18 mouse cellular contexts compared by ENCODE assay signal in genomic region chr12:15544351-15544750, GRCm38 (mm10).
DNase-seq lines count a peak whose midpoint lies in the region; ATAC-seq and TF ChIP-seq lines count a peak whose summit lies in the region.
"Had no signal": no experiment of that assay in that cellular context is flagged by ENCODE, and none has a peak within 500 bp of the region (broad histone marks: within the 10 kb centered on the region; RNA-seq: fewer than 3 reads in every experiment).

No protein-coding gene starts in this region.

- ATAC-seq in limb, embryonic 14.5 days (ENCODE audit: low FRiP score, low read depth): no peak
- ATAC-seq in heart, postnatal 0 days (ENCODE audit: insufficient read depth, low read depth): peak; percentile 85
- ATAC-seq: activated CD4-positive, CD25-positive, alpha-beta regulatory T cell, adult 4 months; forebrain, embryonic 13.5 days; intestine, embryonic 16.5 days had no signal

- H3K4me2 ChIP-seq in limb, embryonic 14.5 days (replicated peaks; ENCODE audit: low read depth, low read length, severe bottlenecking): no peak overlapping the region
- H3K4me2 ChIP-seq in heart, postnatal 0 days (ENCODE audit: low read depth, low read length): no peak overlapping the region
- H3K4me2 ChIP-seq: embryonic facial prominence, embryonic 13.5 days; forebrain, embryonic 13.5 days had no signal

- DNase-seq in cerebellum, postnatal 10 days: peak; percentile 15 to 18
- no peak for DNase-seq in cerebellum, adult 11-12 months
- peak; percentile 56 for DNase-seq in limb, embryonic 14.5 days (ENCODE audit: low spot score)
- no peak for DNase-seq in limb, embryonic 10.5 days (ENCODE audit: low spot score)
- peak; percentile 79 for DNase-seq in heart, postnatal 0 days (ENCODE audit: low spot score)
- DNase-seq in skeletal muscle tissue, adult 2 months (ENCODE audit: low read depth, low spot score): peak; percentile 41
- no peak for DNase-seq in right cerebral cortex, adult 18-20 months
- no peak for DNase-seq in right cerebral cortex, postnatal 36 days (ENCODE audit: low spot score in 2 of 2)
- DNase-seq: B cell, adult 2 months; cerebellum, postnatal 36 days; right cerebral cortex, postnatal 25 days; thymus, postnatal 14 days had no signal

- no peaks in the 10 kb centered on the region for H3K9me3 ChIP-seq in limb, embryonic 14.5 days (ENCODE audit: control insufficient read depth, low read length)
- no peaks in the 10 kb centered on the region for H3K9me3 ChIP-seq in limb, embryonic 10.5 days (replicated peaks)
- H3K9me3 ChIP-seq in heart, postnatal 0 days (replicated peaks; ENCODE audit: control insufficient read depth, low read length): no peaks in the 10 kb centered on the region
- H3K9me3 ChIP-seq: embryonic facial prominence, embryonic 13.5 days; forebrain, embryonic 13.5 days; G1E had no signal

- 33% methylated on average over 1 of the region's 1 CpGs for WGBS in limb, embryonic 14.5 days
- WGBS in limb, embryonic 10.5 days: 85% methylated on average over 1 of the region's 1 CpGs
- WGBS in heart, postnatal 0 days: 4% methylated on average over 1 of the region's 1 CpGs

- no peak overlapping the region for H3K27ac ChIP-seq in limb, embryonic 14.5 days (replicated peaks; ENCODE audit: low read depth, low read length)
- H3K27ac ChIP-seq in limb, embryonic 10.5 days: no peak overlapping the region
- peak overlapping the region; percentile 62 for H3K27ac ChIP-seq in heart, postnatal 0 days (ENCODE audit: low read depth)
- H3K27ac ChIP-seq: embryonic facial prominence, embryonic 13.5 days; forebrain, embryonic 13.5 days had no signal

- no peaks in the 10 kb centered on the region for H3K36me3 ChIP-seq in limb, embryonic 14.5 days (ENCODE audit: control insufficient read depth, insufficient read depth, low read length)
- H3K36me3 ChIP-seq in limb, embryonic 10.5 days: no peaks in the 10 kb centered on the region
- no peaks in the 10 kb centered on the region for H3K36me3 ChIP-seq in heart, postnatal 0 days (replicated peaks; ENCODE audit: control insufficient read depth, insufficient read depth, low read length)
- H3K36me3 ChIP-seq: embryonic facial prominence, embryonic 13.5 days; G1E had no signal

- no peaks in the 10 kb centered on the region for H3K27me3 ChIP-seq in limb, embryonic 14.5 days (ENCODE audit: control insufficient read depth, insufficient read depth, low read length)
- H3K27me3 ChIP-seq in limb, embryonic 10.5 days (ENCODE audit: low read depth, poor library complexity, severe bottlenecking): no peaks in the 10 kb centered on the region
- no peaks in the 10 kb centered on the region for H3K27me3 ChIP-seq in heart, postnatal 0 days (ENCODE audit: control insufficient read depth, insufficient read depth, low read length)
- H3K27me3 ChIP-seq: embryonic facial prominence, embryonic 13.5 days; forebrain, embryonic 13.5 days had no signal

- no peak for TF ChIP-seq CTCF in heart, postnatal 0 days (IDR thresholded peaks at IDR 0.05; ENCODE audit: low read depth)

- TF ChIP-seq EP300 in heart, postnatal 0 days (IDR thresholded peaks at IDR 0.05; ENCODE audit: low read depth): peak; percentile 69; the same call in 1 of the 2 replicates

- no peak for TF ChIP-seq POLR2A in limb, embryonic 14.5 days (IDR thresholded peaks at IDR 0.05; ENCODE audit: borderline replicate concordance, extremely low read depth, insufficient read depth, insufficient read length)

- H3K4me3 ChIP-seq in limb, embryonic 14.5 days (replicated peaks; ENCODE audit: low read length): no peak overlapping the region
- H3K4me3 ChIP-seq in limb, embryonic 10.5 days: no peak overlapping the region
- no peak overlapping the region for H3K4me3 ChIP-seq in heart, postnatal 0 days (ENCODE audit: low read depth, low read length)
- H3K4me3 ChIP-seq: embryonic facial prominence, embryonic 13.5 days; forebrain, embryonic 13.5 days; myocyte had no signal

- H3K4me1 ChIP-seq in limb, embryonic 14.5 days (ENCODE audit: control insufficient read depth, insufficient read depth, low read length): no peaks in the 10 kb centered on the region
- no peaks in the 10 kb centered on the region for H3K4me1 ChIP-seq in limb, embryonic 10.5 days
- peaks cover 11% of the 10 kb centered on the region for H3K4me1 ChIP-seq in heart, postnatal 0 days (ENCODE audit: control insufficient read depth, insufficient read depth)
- H3K4me1 ChIP-seq: embryonic facial prominence, embryonic 13.5 days; forebrain, embryonic 13.5 days had no signal

- no peak overlapping the region for H3K9ac ChIP-seq in limb, embryonic 14.5 days (ENCODE audit: low read depth, low read length, severe bottlenecking)
- no peak overlapping the region for H3K9ac ChIP-seq in heart, postnatal 0 days (replicated peaks; ENCODE audit: low read depth, low read length)
- H3K9ac ChIP-seq: embryonic facial prominence, embryonic 13.5 days; forebrain, embryonic 13.5 days had no signal

Comparison
In these comparisons a context has a peak if more than half of its experiments do, and no peak if none do; other contexts are left out.
1. DNase-seq: peak in cerebellum, postnatal 10 days (2 of 2), limb, embryonic 14.5 days (single experiment), heart, postnatal 0 days (single experiment) and skeletal muscle tissue, adult 2 months (single experiment); none in cerebellum, adult 11-12 months (single experiment), limb, embryonic 10.5 days (single experiment), right cerebral cortex, adult 18-20 months (single experiment) and right cerebral cortex, postnatal 36 days (0 of 2).